Mouse (Mus musculus): Measurements from ENCODE around the gene Zbtb20.

Zbtb20 gene

GRCm38 (mm10) chr16:43608066-43608465 is 732.4 kb downstream of the Zbtb20 start:
- DNase-seq (ENCODE audit: low spot score), result no peak

GRCm38 (mm10) chr16:43610375-43610774 is 734.7 kb downstream of the Zbtb20 start:
- no peak for DNase-seq (ENCODE audit: low spot score)

- DNase-seq (ENCODE audit: low spot score), result no peak
Measured at GRCm38 (mm10) chr16:43616348-43616747, 740.7 kb downstream of the Zbtb20 start.

GRCm38 (mm10) chr16:43617346-43617745 is 741.7 kb downstream of the Zbtb20 start:
- DNase-seq (ENCODE audit: low spot score), result no peak

GRCm38 (mm10) chr16:43618286-43618685 is 742.6 kb downstream of the Zbtb20 start:
- DNase-seq (ENCODE audit: low spot score), result no peak

- no peak for DNase-seq (ENCODE audit: low spot score)
Measured at GRCm38 (mm10) chr16:43619277-43619676, 743.6 kb downstream of the Zbtb20 start.

GRCm38 (mm10) chr16:43620359-43620758 is 744.7 kb downstream of the Zbtb20 start:
- peak; percentile 7 for DNase-seq (ENCODE audit: low spot score)

- DNase-seq (ENCODE audit: low spot score), result no peak
Measured at GRCm38 (mm10) chr16:43623315-43624000, 747.8 kb downstream of the Zbtb20 start.

- DNase-seq (ENCODE audit: low spot score), result peak; percentile 19
Measured at GRCm38 (mm10) chr16:43624876-43625275, 749.2 kb downstream of the Zbtb20 start.

GRCm38 (mm10) chr16:43625289-43625688 is 749.6 kb downstream of the Zbtb20 start:
- no peak for DNase-seq (ENCODE audit: low spot score)

- DNase-seq (ENCODE audit: low spot score), result no peak
Measured at GRCm38 (mm10) chr16:43625956-43626355, 750.3 kb downstream of the Zbtb20 start.

GRCm38 (mm10) chr16:43628662-43629061 is 753.0 kb downstream of the Zbtb20 start:
- DNase-seq (ENCODE audit: low spot score), result no peak

- DNase-seq (ENCODE audit: low spot score), result no peak
Measured at GRCm38 (mm10) chr16:43631758-43632157, 756.1 kb downstream of the Zbtb20 start.

- DNase-seq (ENCODE audit: low spot score), result no peak
Measured at GRCm38 (mm10) chr16:43634037-43634436, 758.4 kb downstream of the Zbtb20 start.

- DNase-seq (ENCODE audit: low spot score), result no peak
Measured at GRCm38 (mm10) chr16:43637241-43637640, 761.6 kb downstream of the Zbtb20 start.

- no peak for DNase-seq (ENCODE audit: low spot score)
Measured at GRCm38 (mm10) chr16:43638406-43639049, 762.8 kb downstream of the Zbtb20 start.

- DNase-seq (ENCODE audit: low spot score), result no peak
Measured at GRCm38 (mm10) chr16:43641230-43641629, 765.5 kb downstream of the Zbtb20 start.

GRCm38 (mm10) chr16:43645879-43646278 is 770.2 kb downstream of the Zbtb20 start:
- no peak for DNase-seq (ENCODE audit: low spot score)

- DNase-seq (ENCODE audit: low spot score), result no peak
Measured at GRCm38 (mm10) chr16:43646943-43647342, 771.3 kb downstream of the Zbtb20 start.

- no peak for DNase-seq (ENCODE audit: low spot score)
Measured at GRCm38 (mm10) chr16:43647641-43648040, 772.0 kb downstream of the Zbtb20 start.

- DNase-seq (ENCODE audit: low spot score), result no peak
Measured at GRCm38 (mm10) chr16:43650355-43651080, 774.8 kb downstream of the Zbtb20 start.

- DNase-seq (ENCODE audit: low spot score), result no peak
Measured at GRCm38 (mm10) chr16:43653288-43653687, 777.6 kb downstream of the Zbtb20 start.

GRCm38 (mm10) chr16:43654269-43654668 is 778.6 kb downstream of the Zbtb20 start:
- no peak for DNase-seq (ENCODE audit: low spot score)

Measured in T-cell, adult 2 months (primary cell).